7 mouse cellular contexts compared by ENCODE assay signal in the genomic region with DNA sequence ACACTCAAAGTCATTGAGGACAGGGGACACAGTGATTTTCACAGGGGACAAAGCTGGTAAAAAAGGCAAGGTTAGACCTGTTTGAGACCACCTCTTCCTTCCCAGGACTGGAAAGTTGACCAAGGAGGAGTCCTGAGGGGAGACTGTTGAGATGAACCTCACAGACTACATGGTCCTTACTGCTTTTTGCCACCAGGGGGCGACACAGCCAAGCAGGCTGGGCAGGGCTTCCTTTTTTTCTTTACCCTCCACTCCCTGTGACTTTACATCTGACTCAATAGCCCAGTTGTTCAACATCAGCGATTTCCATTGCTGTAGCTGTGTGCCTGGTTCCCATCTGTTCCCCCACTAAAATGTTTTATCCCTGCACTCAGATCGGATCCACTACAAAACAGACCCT. TPM values are rescaled to one million over a fixed set of nuclear protein-coding genes. Genes with fewer than 3 reads are reported as not detected.
DNase-seq lines count a peak whose midpoint lies in the region; ATAC-seq and TF ChIP-seq lines count a peak whose summit lies in the region.

No protein-coding gene starts in this region.

- ATAC-seq in Patski = no peak
- ATAC-seq in megakaryocyte, adult 5-6 weeks (ENCODE audit: poor library complexity, severe bottlenecking) = peak; percentile 98

- TF ChIP-seq POLR2A in CH12.LX (IDR thresholded peaks at IDR 0.05; ENCODE audit: low read depth, low read length) = no peak

- no peak overlapping the region for H3K27ac ChIP-seq in CH12.LX (ENCODE audit: insufficient read depth, low read depth)

- no peaks in the 10 kb centered on the region for H3K79me2 ChIP-seq in CH12.LX (replicated peaks; ENCODE audit: control insufficient read depth, extremely low read depth, insufficient read depth, poor library complexity, severe bottlenecking)

- TF ChIP-seq CTCF in CH12.LX (conservative IDR thresholded peaks at IDR 0.05 in 1 of 2, IDR thresholded peaks at IDR 0.05 in 1 of 2; ENCODE audit: low read depth in 2 of 2, low read length in 2 of 2) = peak; percentile 93 to 95
- peak; percentile 93 for TF ChIP-seq CTCF in Patski (IDR thresholded peaks at IDR 0.05)

- CTCF ChIA-PET in Patski (lab: Charles Lee) = interaction anchor here (0.7 to 1.8 kb wide), 7 partner anchors 8 to 163 kb away, joined by 3 to 6 read pairs (median 3); a partner anchor contains a TSS

- H3K27me3 ChIP-seq in CH12.LX (replicated peaks) = peaks cover 4% of the 10 kb centered on the region
- no peaks in the 10 kb centered on the region for H3K27me3 ChIP-seq in Patski

- in situ Hi-C loops in CH12.LX (cut with MboI; ENCODE audit: low pct_ligation_motif_present, low pct_unique_long_range_greater_than_20kb, low sequenced_read_pairs) (no loop called here), Patski (cut with MboI; ENCODE audit: low pct_unique_long_range_greater_than_20kb) (no loop called here)

- no peak for TF ChIP-seq EP300 in CH12.LX (IDR thresholded peaks at IDR 0.05; ENCODE audit: low read length)

- dilution Hi-C loops in CH12.LX (cut with MboI; ENCODE audit: extremely low pct_ligation_motif_present, extremely low pct_unique_long_range_greater_than_20kb, low sequenced_read_pairs) = no loop called here

- no peak overlapping the region for H3K4me2 ChIP-seq in CH12.LX (ENCODE audit: insufficient read depth, low read depth, poor library complexity, severe bottlenecking)

- H3K4me1 ChIP-seq in CH12.LX (ENCODE audit: control insufficient read depth in 1 of 2, insufficient read depth in 2 of 2) = no peaks in the 10 kb centered on the region

- peak; percentile 92 for TF ChIP-seq RAD21 in CH12.LX (IDR thresholded peaks at IDR 0.05; ENCODE audit: low read depth, low read length)

- no peaks in the 10 kb centered on the region for H3K36me3 ChIP-seq in CH12.LX (replicated peaks in 1 of 2; ENCODE audit: control insufficient read depth in 1 of 2, insufficient read depth in 1 of 2, low read length in 1 of 2)

- POLR2A ChIA-PET in Patski (lab: Charles Lee) = no interaction called here

- no peak overlapping the region for H3K4me3 ChIP-seq in CH12.LX (replicated peaks in 1 of 3; ENCODE audit: low read depth in 2 of 3, low read length in 2 of 3, poor library complexity in 1 of 3)

- DNase-seq in CH12.LX (ENCODE audit: extremely low read depth) = peak; percentile 77
- DNase-seq in Patski (ENCODE audit: low read depth, low spot score) = peak; percentile 28
- peak; percentile 84 to 85 for DNase-seq in cerebellum, postnatal 36 days
- DNase-seq in heart, adult 8-10 months (ENCODE audit: low spot score) = peak; percentile 72
- DNase-seq in layer of hippocampus, postnatal 10 days (ENCODE audit: low spot score in 2 of 2) = peak; percentile 77 to 79
- peak; percentile 57 to 77 for DNase-seq in spleen, postnatal 14 days (ENCODE audit: low spot score in 2 of 2)

- no peak overlapping the region for H3K9ac ChIP-seq in CH12.LX (ENCODE audit: insufficient read depth, low read depth)

- no peaks in the 10 kb centered on the region for H3K9me3 ChIP-seq in CH12.LX (replicated peaks; ENCODE audit: low read length)

TF ChIP-seq in CH12.LX, 34 proteins besides CTCF, POLR2A, EP300 and RAD21:
- peak; percentile 37; the same call in 1 of the 2 replicates for TF ChIP-seq NELFE (IDR thresholded peaks at IDR 0.05; ENCODE audit: low read depth, low read length)
- TF ChIP-seq ZC3H11A (IDR thresholded peaks at IDR 0.05; ENCODE audit: low read depth, low read length) = peak; percentile 50
- no peak for TF ChIP-seq ELF1 (IDR thresholded peaks at IDR 0.05; ENCODE audit: low read depth, low read length)
- TF ChIP-seq JUND (conservative IDR thresholded peaks at IDR 0.05; ENCODE audit: low read depth, low read length) = 0 out of 2 replicates have a peak, but pooled peaks have one; percentile 16
- TF ChIP-seq NRF1 (IDR thresholded peaks at IDR 0.05; ENCODE audit: low read depth, low read length) = peak; percentile 27; the same call in 1 of the 2 replicates
- TF ChIP-seq ZNF384 (IDR thresholded peaks at IDR 0.05; ENCODE audit: low read depth, low read length) = peak; percentile 89
- no peak for TF ChIP-seq BHLHE40 (IDR thresholded peaks at IDR 0.05; ENCODE audit: low read depth, low read length)
- TF ChIP-seq IRF4 (IDR thresholded peaks at IDR 0.05; ENCODE audit: low read depth, low read length) = peak; percentile 28; the same call in 1 of the 2 replicates
- no peak for TF ChIP-seq ZKSCAN1 (IDR thresholded peaks at IDR 0.05; ENCODE audit: borderline replicate concordance, low read depth, low read length)
- TF ChIP-seq SMC3 (IDR thresholded peaks at IDR 0.05; ENCODE audit: low read depth, low read length) = peak; percentile 91
- no peak for TF ChIP-seq USF1 (IDR thresholded peaks at IDR 0.05; ENCODE audit: low read depth, low read length)
- 0 out of 2 replicates have a peak, but pooled peaks have one; percentile 41 for TF ChIP-seq MYC (IDR thresholded peaks at IDR 0.05; ENCODE audit: low read depth, low read length)
- TF ChIP-seq SIN3A (IDR thresholded peaks at IDR 0.05; ENCODE audit: low read length) = 0 out of 2 replicates have a peak, but pooled peaks have one; percentile 24
TF ChIP-seq in CH12.LX: peak in this region for 9.

RNA-seq across cellular contexts. Expression of a gene that starts 7.2 kb away (rescaled TPM):
- not detected in 2 replicates for total RNA-seq in CH12.LX (2012; rRNA removed)
- not detected in 2 replicates for total RNA-seq in CH12.LX (2014; rRNA removed)
- not detected in 2 replicates for polyA plus RNA-seq in CH12.LX (2012; ENCODE audit: insufficient read length, low read depth)
- polyA plus RNA-seq in Patski (2021) = 0.23 TPM
- under 1 TPM in 2 of 4 experiments, not detected in 2; 0.16 to 0.83 TPM for total RNA-seq in heart, adult 8-10 months (2022)
- total RNA-seq in layer of hippocampus, postnatal 10 days (2021) = 1 to 10 TPM in 1 of 2 experiments, under 1 TPM in 1; 0.96 to 2.2 TPM
- total RNA-seq in megakaryocyte, adult 5-6 weeks (2015) = 12.2 and 17.0 TPM in 2 replicates
- total RNA-seq in megakaryocyte, adult 5-6 weeks (2017) = 21.3 and 32.8 TPM in 2 replicates

RNA-seq across cellular contexts. Expression of a gene that starts 36.0 kb away (rescaled TPM):
- total RNA-seq in CH12.LX (2012; rRNA removed) (0.38 TPM in 1 of 2 replicates, not detected in the other), CH12.LX (2014; rRNA removed) (not detected in 2 replicates)
- polyA plus RNA-seq in CH12.LX (2012; ENCODE audit: insufficient read length, low read depth) (0.50 TPM in 1 of 2 replicates, not detected in the other), Patski (2021) (30.9 TPM)
- total RNA-seq in heart, adult 8-10 months (2022) = 1 to 10 TPM in 2 of 4 experiments, under 1 TPM in 1, not detected in 1; 0.46 to 1.5 (median 1.1) TPM
- total RNA-seq in layer of hippocampus, postnatal 10 days (2021) = 1 to 10 TPM; 1.9 to 2.4 TPM
- 5.9 and 8.8 TPM in 2 replicates for total RNA-seq in megakaryocyte, adult 5-6 weeks (2015)
- total RNA-seq in megakaryocyte, adult 5-6 weeks (2017) = 1.4 and 3.7 TPM in 2 replicates

RNA-seq across cellular contexts. Expression of a gene that starts 39.0 kb away (rescaled TPM):
- total RNA-seq in CH12.LX (2012; rRNA removed) = 1.5 and 2.3 TPM in 2 replicates
- 0.40 and 0.96 TPM in 2 replicates for total RNA-seq in CH12.LX (2014; rRNA removed)
- polyA plus RNA-seq in CH12.LX (2012; ENCODE audit: insufficient read length, low read depth) = 8.5 and 12.1 TPM in 2 replicates
- 31.4 TPM for polyA plus RNA-seq in Patski (2021)
- total RNA-seq in heart, adult 8-10 months (2022) = 10 to 100 TPM in 3 of 4 experiments, 1 to 10 TPM in 1; 8.5 to 15.3 (median 14.6) TPM
- total RNA-seq in layer of hippocampus, postnatal 10 days (2021) = 10 to 100 TPM; 37.2 to 37.7 TPM
- 22.5 and 22.6 TPM in 2 replicates for total RNA-seq in megakaryocyte, adult 5-6 weeks (2015)
- total RNA-seq in megakaryocyte, adult 5-6 weeks (2017) = 4.4 and 8.3 TPM in 2 replicates

Comparison
In these comparisons a context has a peak if more than half of its experiments do, and no peak if none do; other contexts are left out.
1. DNase-seq: peak in every context shown above with its lines; median percentile 84 in cerebellum, postnatal 36 days; 78 in layer of hippocampus, postnatal 10 days; 77 in CH12.LX; 72 in heart, adult 8-10 months; 67 in spleen, postnatal 14 days; 28 in Patski.
2. RNA of a gene that starts 7.2 kb away (total RNA-seq): 12.2 to 32.8 TPM in megakaryocyte, adult 5-6 weeks; 0.96 to 2.2 TPM in layer of hippocampus, postnatal 10 days, 0.16 to 0.83 TPM in heart, adult 8-10 months and not detected in CH12.LX; every median in the first group is over 4 times any median in the second.